Mouse (Mus musculus): ENCODE data around the gene Rem2. TPM values are rescaled to one million over a fixed set of nuclear protein-coding genes. Genes with fewer than 3 reads are reported as not detected.
A peak's percentile ranks its signal among the peaks of the same experiment; 100 is the strongest.

The Rem2 gene
- total and polyA plus RNA-seq, 2 experiments from 2014 or later, result 25.2 to 32.8 TPM

DNA sequence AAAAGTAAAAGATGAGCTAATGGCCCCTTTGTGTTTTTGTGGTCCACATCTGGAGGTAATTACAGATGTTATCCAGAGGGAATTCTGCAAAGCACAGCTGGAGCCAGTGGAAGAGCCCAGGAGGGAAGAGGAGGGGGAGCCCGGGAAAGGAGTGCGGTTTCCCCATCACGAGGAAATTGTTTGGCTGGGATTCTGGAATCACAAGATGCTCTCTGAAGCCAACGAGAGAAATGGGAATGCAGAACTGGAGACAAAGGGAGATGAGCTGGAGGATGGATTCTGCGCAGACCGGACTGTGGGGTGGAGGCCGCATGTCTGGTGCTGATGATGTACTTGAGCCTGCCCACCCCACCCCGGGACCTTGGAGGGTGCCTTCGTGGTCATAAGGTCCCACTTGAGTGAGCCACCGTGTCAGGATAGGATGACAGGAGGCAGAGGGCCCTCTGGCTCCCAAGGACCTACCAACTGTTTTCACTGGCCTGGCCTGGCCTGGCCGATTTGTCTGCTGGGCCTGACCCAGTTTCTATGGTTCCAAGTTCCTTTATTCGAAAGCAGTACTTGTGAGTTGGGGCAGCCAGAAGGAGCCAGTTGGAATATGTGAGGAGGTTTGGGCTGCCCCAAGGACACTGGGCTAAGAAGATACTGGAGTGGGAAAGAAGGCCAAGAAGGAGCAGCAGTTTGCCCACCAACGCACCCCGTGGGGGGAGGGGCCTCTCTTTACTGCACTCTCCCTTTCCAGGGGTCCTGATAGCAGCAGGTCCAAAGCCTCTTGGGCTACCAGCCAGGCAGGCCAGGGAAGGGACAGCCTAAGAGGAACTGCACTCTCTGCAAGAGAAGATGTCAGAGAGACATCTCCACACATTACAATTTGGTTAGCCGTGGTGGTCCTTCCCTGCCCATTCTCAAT, 31.9 kb upstream of the Rem2 start:
- no peak for TF ChIP-seq CTCF (IDR thresholded peaks at IDR 0.05; ENCODE audit: low read depth)
- no peaks in the 10 kb centered on the region for H3K36me3 ChIP-seq (ENCODE audit: insufficient read depth, low read length)
- 62% methylated on average over 15 of the region's 15 CpGs for WGBS
- no peaks in the 10 kb centered on the region for H3K27me3 ChIP-seq (ENCODE audit: insufficient read depth, low read length)
- DNase-seq (ENCODE audit: low spot score) (no peak), ATAC-seq (peak; percentile 30; the same call in 1 of the 2 replicates)
- no peak overlapping the region for H3K4me3 ChIP-seq (ENCODE audit: low read length)
- H3K27ac ChIP-seq, result peak overlapping the region; percentile 2; the same call in 1 of the 2 replicates
- H3K9ac ChIP-seq (replicated peaks; ENCODE audit: low read length), result no peak overlapping the region
- no peak overlapping the region for H3K4me2 ChIP-seq (ENCODE audit: low read depth, low read length)
- no peaks in the 10 kb centered on the region for H3K4me1 ChIP-seq (ENCODE audit: insufficient read depth, low read length)
- H3K9me3 ChIP-seq (ENCODE audit: low read length), result no peaks in the 10 kb centered on the region

GRCm38 (mm10) chr14:54445476-54445875, 30.4 kb upstream of the Rem2 start:
- 52% methylated on average over 3 of the region's 3 CpGs for WGBS
- no peak overlapping the region for H3K9ac ChIP-seq (replicated peaks; ENCODE audit: low read length)

GRCm38 (mm10) chr14:54453566-54453965, 22.3 kb upstream of the Rem2 start:
- WGBS, result 84% methylated on average over 9 of the region's 9 CpGs
- ATAC-seq, result no peak
- TF ChIP-seq CTCF (IDR thresholded peaks at IDR 0.05; ENCODE audit: low read depth), result no peak

More at GRCm38 (mm10) chr14:54445476-54445875, 30.4 kb upstream of the Rem2 start:
- TF ChIP-seq CTCF (IDR thresholded peaks at IDR 0.05; ENCODE audit: low read depth), result no peak
- ATAC-seq (no peak), DNase-seq (ENCODE audit: low spot score) (no peak)
- Histone ChIP-seq H3K27ac (no peak overlapping the region), H3K36me3 (ENCODE audit: insufficient read depth, low read length) (no peaks in the 10 kb centered on the region), H3K4me1 (ENCODE audit: insufficient read depth, low read length) (no peaks in the 10 kb centered on the region), H3K9me3 (ENCODE audit: low read length) (no peaks in the 10 kb centered on the region), H3K4me2 (ENCODE audit: low read depth, low read length) (no peak overlapping the region), H3K27me3 (ENCODE audit: insufficient read depth, low read length) (no peaks in the 10 kb centered on the region), H3K4me3 (ENCODE audit: low read length) (no peak overlapping the region)

DNA sequence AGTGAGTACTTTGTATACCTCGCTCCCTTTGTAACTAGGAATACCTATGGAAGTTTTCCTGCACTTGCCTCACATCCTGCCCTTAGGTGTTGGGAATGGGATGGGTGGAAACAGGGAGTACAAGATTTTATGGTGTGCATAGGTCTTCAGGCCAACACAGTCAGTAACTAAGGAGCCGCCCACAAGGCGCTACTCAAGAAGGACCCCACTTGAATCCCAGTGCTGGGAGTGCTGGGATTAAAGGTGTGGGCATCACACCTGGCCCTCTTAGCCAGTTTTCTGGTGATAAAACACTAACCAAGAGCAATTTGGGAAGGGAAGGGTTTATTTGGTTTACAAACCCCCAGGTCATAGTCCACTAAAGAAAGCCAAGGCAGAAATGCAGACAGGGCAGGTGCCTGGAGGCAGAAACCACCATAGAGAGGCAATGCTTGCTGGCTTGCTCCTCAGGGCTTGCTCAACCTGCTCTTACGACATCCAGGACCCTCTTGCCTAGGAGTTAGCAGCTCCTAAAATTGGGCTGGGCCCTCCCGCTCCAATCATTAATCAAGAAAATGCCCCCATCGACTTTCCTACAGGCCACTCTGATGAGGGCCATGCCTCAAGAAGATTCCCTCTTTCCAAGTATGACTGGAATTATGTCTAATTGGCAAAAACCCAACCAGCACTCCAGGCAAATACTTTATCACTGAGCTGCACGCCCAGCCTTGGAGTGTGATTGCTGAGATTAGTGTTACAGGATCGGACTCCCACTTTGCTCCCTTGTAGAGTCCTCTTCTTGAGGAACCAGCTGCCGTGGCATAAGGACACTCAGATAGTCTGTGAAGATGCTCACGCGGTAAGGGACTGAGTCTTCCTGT, 21.0 kb upstream of the Rem2 start:
- Histone ChIP-seq H3K27ac (no peak overlapping the region), H3K27me3 (ENCODE audit: insufficient read depth, low read length) (no peaks in the 10 kb centered on the region), H3K36me3 (ENCODE audit: insufficient read depth, low read length) (no peaks in the 10 kb centered on the region), H3K9ac (replicated peaks; ENCODE audit: low read length) (no peak overlapping the region), H3K4me2 (ENCODE audit: low read depth, low read length) (no peak overlapping the region), H3K4me1 (ENCODE audit: insufficient read depth, low read length) (no peaks in the 10 kb centered on the region), H3K9me3 (ENCODE audit: low read length) (no peaks in the 10 kb centered on the region), H3K4me3 (ENCODE audit: low read length) (no peak overlapping the region)
- 85% methylated on average over 11 of the region's 11 CpGs for WGBS
- ATAC-seq (no peak), DNase-seq (ENCODE audit: low spot score) (no peak)
- TF ChIP-seq CTCF (IDR thresholded peaks at IDR 0.05; ENCODE audit: low read depth), result no peak

More at GRCm38 (mm10) chr14:54453566-54453965, 22.3 kb upstream of the Rem2 start:
- DNase-seq (ENCODE audit: low spot score), result no peak
- H3K4me2 ChIP-seq (ENCODE audit: low read depth, low read length), result no peak overlapping the region
- no peak overlapping the region for H3K4me3 ChIP-seq (ENCODE audit: low read length)
- H3K27me3 ChIP-seq (ENCODE audit: insufficient read depth, low read length), result no peaks in the 10 kb centered on the region
- no peaks in the 10 kb centered on the region for H3K4me1 ChIP-seq (ENCODE audit: insufficient read depth, low read length)
- no peak overlapping the region for H3K27ac ChIP-seq
- H3K9ac ChIP-seq (replicated peaks; ENCODE audit: low read length), result no peak overlapping the region
- H3K9me3 ChIP-seq (ENCODE audit: low read length), result no peaks in the 10 kb centered on the region
- no peaks in the 10 kb centered on the region for H3K36me3 ChIP-seq (ENCODE audit: insufficient read depth, low read length)

GRCm38 (mm10) chr14:54457907-54458569, 17.9 kb upstream of the Rem2 start:
- Histone ChIP-seq H3K4me3 (ENCODE audit: low read length) (no peak overlapping the region), H3K4me1 (ENCODE audit: insufficient read depth, low read length) (no peaks in the 10 kb centered on the region), H3K4me2 (ENCODE audit: low read depth, low read length) (no peak overlapping the region), H3K27ac (no peak overlapping the region), H3K36me3 (ENCODE audit: insufficient read depth, low read length) (no peaks in the 10 kb centered on the region), H3K9ac (replicated peaks; ENCODE audit: low read length) (no peak overlapping the region), H3K27me3 (ENCODE audit: insufficient read depth, low read length) (no peaks in the 10 kb centered on the region), H3K9me3 (ENCODE audit: low read length) (no peaks in the 10 kb centered on the region)
- TF ChIP-seq CTCF (IDR thresholded peaks at IDR 0.05; ENCODE audit: low read depth), result no peak
- ATAC-seq (no peak), DNase-seq (ENCODE audit: low spot score) (no peak)
- WGBS, result 89% methylated on average over 14 of the region's 14 CpGs

GRCm38 (mm10) chr14:54462146-54462545, 13.8 kb upstream of the Rem2 start:
- no peak overlapping the region for H3K4me3 ChIP-seq (ENCODE audit: low read length)
- no peak for TF ChIP-seq CTCF (IDR thresholded peaks at IDR 0.05; ENCODE audit: low read depth)
- no peak overlapping the region for H3K27ac ChIP-seq
- H3K4me1 ChIP-seq (ENCODE audit: insufficient read depth, low read length), result no peaks in the 10 kb centered on the region
- DNase-seq (ENCODE audit: low spot score) (no peak), ATAC-seq (no peak)
- H3K36me3 ChIP-seq (ENCODE audit: insufficient read depth, low read length), result no peaks in the 10 kb centered on the region
- H3K9me3 ChIP-seq (ENCODE audit: low read length), result no peaks in the 10 kb centered on the region
- H3K27me3 ChIP-seq (ENCODE audit: insufficient read depth, low read length), result no peaks in the 10 kb centered on the region
- H3K4me2 ChIP-seq (ENCODE audit: low read depth, low read length), result no peak overlapping the region
- 81% methylated on average over 4 of the region's 4 CpGs for WGBS
- H3K9ac ChIP-seq (replicated peaks; ENCODE audit: low read length), result no peak overlapping the region

Data from hindbrain, postnatal 0 days (tissue).